Mouse (Mus musculus) liver, postnatal 0 days (tissue): ENCODE results near the gene Sptbn4.

Experiments
- CTCF ChIP-seq: sonication (generic); IDR thresholded peaks from 2 replicates; pipeline ENCODE4 v1.5.1; 2016; ENCODE audit warnings: antibody characterized with exemption, low read depth
- EP300 ChIP-seq: IDR thresholded peaks from 2 replicates; pipeline ENCODE4 v1.6.1; 2016; ENCODE audit warnings: antibody characterized with exemption, low read depth, mild to moderate bottlenecking

GRCm38 (mm10) chr7:27329326-27329947 lies 118.0 kb downstream of the Sptbn4 start:
- TF ChIP-seq CTCF = peak; percentile 79
- no peak for TF ChIP-seq EP300
